Mouse (Mus musculus): ENCODE results near the gene Stk32b.

- TF ChIP-seq POLR2A (IDR thresholded peaks at IDR 0.05; ENCODE audit: borderline replicate concordance, extremely low read depth, low read depth, low read length) (no peak), CTCF (IDR thresholded peaks at IDR 0.05; ENCODE audit: insufficient read depth, low read length) (no peak)
Measured at GRCm38 (mm10) chr5:37467646-37468045, 249.3 kb downstream of the Stk32b start.
